13 mouse cellular contexts compared by ENCODE assay signal in the genomic region with DNA sequence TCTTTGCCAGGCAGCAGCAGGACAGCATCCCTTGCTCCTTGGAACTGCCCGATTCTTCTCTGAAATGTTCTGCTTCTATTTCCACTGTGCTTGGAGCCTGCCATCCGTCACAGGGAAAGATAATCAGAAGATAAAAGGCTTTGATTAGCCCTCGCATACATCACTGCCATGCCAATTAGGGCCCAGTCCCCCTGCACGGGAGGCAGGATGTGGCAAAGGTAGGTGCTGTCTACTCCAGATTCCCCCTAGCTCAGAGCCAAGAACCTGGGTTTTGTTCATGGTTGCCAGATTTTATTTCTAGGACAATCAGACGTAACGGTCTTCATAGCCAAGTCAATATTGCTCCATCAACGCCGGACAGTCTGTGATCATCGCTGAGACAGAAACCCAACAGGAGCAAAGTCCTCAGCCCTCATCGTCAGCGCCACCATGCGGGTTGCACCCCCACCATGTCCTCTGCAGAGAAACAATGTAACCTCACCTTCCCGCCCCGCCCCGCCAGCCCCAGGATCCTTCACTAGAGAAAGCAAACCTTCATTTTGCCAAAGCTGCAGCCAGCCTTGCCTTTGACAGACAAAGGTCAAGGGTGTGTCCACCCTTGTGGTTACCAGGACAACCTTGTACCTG. TPM values are rescaled to one million over a fixed set of nuclear protein-coding genes. Genes with fewer than 3 reads are reported as not detected.
DNase-seq lines count a peak whose midpoint lies in the region; ATAC-seq lines count a peak whose summit lies in the region.
"Had no signal": no experiment of that assay in that cellular context is flagged by ENCODE, and none has a peak within 500 bp of the region (broad histone marks: within the 10 kb centered on the region; RNA-seq: fewer than 3 reads in every experiment).

No protein-coding gene starts in this region.

- ATAC-seq in kidney, embryonic 16.5 days (ENCODE audit: low FRiP score, low TSS enrichment), result no peak
- ATAC-seq in CD4-positive, CD25-positive, alpha-beta regulatory T cell, adult 4 months, result peak; percentile 61

- intact Hi-C loops in left cerebral cortex, postnatal 14 days (cut with DNase I), result no loop called here
- intact Hi-C loops in left cerebral cortex, postnatal 10 days (cut with DNase I), result no loop called here

- no peaks in the 10 kb centered on the region for H3K36me3 ChIP-seq in kidney, embryonic 16.5 days (ENCODE audit: insufficient read depth, low read length)

- DNase-seq in kidney, adult 18-20 months, result peak; percentile 50
- DNase-seq in T-cell, adult 2 months (ENCODE audit: low spot score), result peak; percentile 45
- peak; percentile 58 to 86 for DNase-seq in kidney, postnatal 25 days
- no peak for DNase-seq in heart, adult 9 months (ENCODE audit: low spot score in 2 of 2)
- no peak for DNase-seq in left cerebral cortex, postnatal 14 days (ENCODE audit: low spot score in 2 of 2)
- no peak for DNase-seq in left cerebral cortex, postnatal 10 days (ENCODE audit: extremely low spot score in 1 of 2, low spot score in 2 of 2)
- DNase-seq: cerebellum, postnatal 36 days; gastrocnemius, adult 2 months; lung, embryonic 14.5 days had no signal

- no peaks in the 10 kb centered on the region for H3K27me3 ChIP-seq in kidney, embryonic 16.5 days (ENCODE audit: insufficient read depth, low read length)
- H3K27me3 ChIP-seq: heart, embryonic 12.5 days had no signal

- no peak overlapping the region for H3K27ac ChIP-seq in kidney, embryonic 16.5 days (ENCODE audit: low read length)
- H3K27ac ChIP-seq: gastrocnemius, adult 2 months; kidney, postnatal 0 days had no signal

- H3K4me3 ChIP-seq in kidney, embryonic 16.5 days (ENCODE audit: low read length), result no peak overlapping the region
- H3K4me3 ChIP-seq: gastrocnemius, adult 2 months; heart, embryonic 12.5 days had no signal

- 0 out of 2 replicates have a peak, but pooled peaks cover 2% of the 10 kb centered on the region for H3K9me3 ChIP-seq in kidney, embryonic 16.5 days (ENCODE audit: low read length)
- H3K9me3 ChIP-seq: heart, embryonic 12.5 days had no signal

- no peak overlapping the region for H3K9ac ChIP-seq in kidney, embryonic 16.5 days (replicated peaks; ENCODE audit: low read length)
- H3K9ac ChIP-seq: heart, embryonic 12.5 days; lung, embryonic 14.5 days had no signal

- WGBS in kidney, embryonic 16.5 days, result 78% methylated on average over 15 of the region's 15 CpGs

- peaks cover 23% of the 10 kb centered on the region for H3K4me1 ChIP-seq in kidney, embryonic 16.5 days (ENCODE audit: insufficient read depth, low read length)

- H3K4me2 ChIP-seq in kidney, embryonic 16.5 days (replicated peaks; ENCODE audit: low read depth, low read length), result no peak overlapping the region
- H3K4me2 ChIP-seq: heart, embryonic 12.5 days; lung, embryonic 14.5 days had no signal

RNA-seq across cellular contexts. Expression of gene Tbc1d16, which starts 44.5 kb away (rescaled TPM):
- 12.3 and 16.2 TPM in 2 replicates for polyA plus RNA-seq in kidney, embryonic 16.5 days (2015; fragmentation: Nextera tagmentation; extraction: Ambion mirVana)
- 1 to 10 TPM in 1 of 2 experiments, under 1 TPM in 1; 0.72 to 1.0 TPM for polyA plus RNA-seq in CD4-positive, CD25-positive, alpha-beta regulatory T cell, adult 4 months (2017; shearing (Covaris generic))
- 10 to 100 TPM; 51.3 to 56.4 TPM for total RNA-seq in left cerebral cortex, postnatal 14 days (2021)
- 100 to 1,000 TPM in 1 of 2 experiments, 10 to 100 TPM in 1; 98.2 to 108 TPM for total RNA-seq in left cerebral cortex, postnatal 10 days (2021)

RNA-seq across cellular contexts. Expression of gene Ccdc40, which starts 44.6 kb away (rescaled TPM):
- 5.1 and 5.5 TPM in 2 replicates for polyA plus RNA-seq in kidney, embryonic 16.5 days (2015; fragmentation: Nextera tagmentation; extraction: Ambion mirVana)
- 1 to 10 TPM; 2.9 to 3.6 TPM for polyA plus RNA-seq in CD4-positive, CD25-positive, alpha-beta regulatory T cell, adult 4 months (2017; shearing (Covaris generic))
- 1 to 10 TPM; 1.1 to 1.8 TPM for total RNA-seq in left cerebral cortex, postnatal 14 days (2021)
- 1 to 10 TPM; 3.0 to 3.7 TPM for total RNA-seq in left cerebral cortex, postnatal 10 days (2021)
- total RNA-seq: gastrocnemius, adult 2 months had no signal

Comparison
In these comparisons a context has a peak if more than half of its experiments do, and no peak if none do; other contexts are left out.
1. DNase-seq: peak in kidney, adult 18-20 months (single experiment), T-cell, adult 2 months (single experiment) and kidney, postnatal 25 days (2 of 2); none in heart, adult 9 months (0 of 2), left cerebral cortex, postnatal 14 days (0 of 2) and left cerebral cortex, postnatal 10 days (0 of 2).